In genomic region chr8:82106131-82106530, GRCm38 (mm10) we compare ENCODE assay signal across 16 mouse cellular contexts.
"Had no signal": no experiment of that assay in that cellular context is flagged by ENCODE, and none has a peak within 500 bp of the region (broad histone marks: within the 10 kb centered on the region; RNA-seq: fewer than 3 reads in every experiment).

No protein-coding gene starts in this region.

- H3K4me2 ChIP-seq: liver, embryonic 13.5 days; lung, embryonic 15.5 days; midbrain, embryonic 13.5 days; neural tube, embryonic 15.5 days; stomach, embryonic 15.5 days had no signal

- H3K27me3 ChIP-seq: liver, embryonic 13.5 days; lung, embryonic 15.5 days; midbrain, embryonic 13.5 days; neural tube, embryonic 15.5 days; stomach, embryonic 15.5 days had no signal

- H3K4me1 ChIP-seq: liver, embryonic 13.5 days; lung, embryonic 15.5 days; midbrain, embryonic 13.5 days; neural tube, embryonic 15.5 days; stomach, embryonic 15.5 days had no signal

- H3K9me3 ChIP-seq: liver, embryonic 13.5 days; lung, embryonic 15.5 days; midbrain, embryonic 13.5 days; neural tube, embryonic 15.5 days; stomach, embryonic 15.5 days had no signal

- H3K27ac ChIP-seq: kidney, postnatal 0 days; liver, embryonic 13.5 days; lung, embryonic 15.5 days; macrophage; midbrain, embryonic 13.5 days; neural tube, embryonic 15.5 days; stomach, embryonic 15.5 days had no signal

- ATAC-seq: intestine, postnatal 0 days; liver, postnatal 0 days; midbrain, embryonic 13.5 days had no signal

- H3K9ac ChIP-seq: liver, embryonic 13.5 days; liver, postnatal 0 days; lung, embryonic 15.5 days; midbrain, embryonic 13.5 days; neural tube, embryonic 15.5 days; stomach, embryonic 15.5 days had no signal

- H3K4me3 ChIP-seq: liver, embryonic 13.5 days; lung, embryonic 15.5 days; midbrain, embryonic 13.5 days; myocyte; neural tube, embryonic 15.5 days; stomach, embryonic 15.5 days had no signal

- H3K36me3 ChIP-seq: liver, embryonic 13.5 days; lung, embryonic 15.5 days; midbrain, embryonic 13.5 days; neural tube, embryonic 15.5 days; stomach, embryonic 15.5 days had no signal

- DNase-seq: kidney, adult 8-10 months; liver; liver, embryonic 13.5 days; liver, postnatal 0 days; lung, postnatal 14 days; right cerebral cortex, postnatal 4 days; thymus, adult 2 months; thymus, postnatal 25 days had no signal
